In genomic region chr11:80917688-80918087, GRCm38 (mm10) we compare ENCODE assay signal across 13 mouse cellular contexts. TPM values are rescaled to one million over a fixed set of nuclear protein-coding genes. Genes with fewer than 3 reads are reported as not detected.
A peak's percentile ranks its signal among the peaks of the same experiment; 100 is the strongest.
DNase-seq lines count a peak whose midpoint lies in the region; ATAC-seq and TF ChIP-seq lines count a peak whose summit lies in the region.
"Had no signal": no experiment of that assay in that cellular context is flagged by ENCODE, and none has a peak within 500 bp of the region (broad histone marks: within the 10 kb centered on the region; RNA-seq: fewer than 3 reads in every experiment).

No protein-coding gene starts in this region.

- DNase-seq in hindbrain, embryonic 11.5 days (ENCODE audit: low spot score): peak; percentile 10
- DNase-seq in hindbrain, embryonic 10.5 days (ENCODE audit: low spot score): no peak
- no peak for DNase-seq in midbrain, postnatal 0 days (ENCODE audit: low spot score)
- no peak for DNase-seq in midbrain, embryonic 14.5 days
- peak; percentile 35 for DNase-seq in ES-E14 (ENCODE audit: low read depth, low spot score)
- DNase-seq in induced T-regulatory cell, adult 2 months (ENCODE audit: low read depth): peak; percentile 34
- DNase-seq in ovary, postnatal 14 days (ENCODE audit: low spot score): no peak

- H3K36me3 ChIP-seq in hindbrain, embryonic 11.5 days (ENCODE audit: control insufficient read depth, insufficient read depth, low read length): no peaks in the 10 kb centered on the region
- no peaks in the 10 kb centered on the region for H3K36me3 ChIP-seq in hindbrain, embryonic 10.5 days
- H3K36me3 ChIP-seq in midbrain, postnatal 0 days (ENCODE audit: insufficient read depth, low read length): no peaks in the 10 kb centered on the region
- no peaks in the 10 kb centered on the region for H3K36me3 ChIP-seq in midbrain, embryonic 14.5 days (ENCODE audit: control insufficient read depth, insufficient read depth, low read length)
- H3K36me3 ChIP-seq in ES-E14 (ENCODE audit: control insufficient read depth, insufficient read depth, low read length, poor library complexity, severe bottlenecking): no peaks in the 10 kb centered on the region
- H3K36me3 ChIP-seq in forebrain, embryonic 12.5 days (replicated peaks): no peaks in the 10 kb centered on the region
- H3K36me3 ChIP-seq: embryonic facial prominence, embryonic 13.5 days; limb, embryonic 10.5 days had no signal

- no peak overlapping the region for H3K4me2 ChIP-seq in hindbrain, embryonic 11.5 days (replicated peaks; ENCODE audit: low read depth, low read length)
- no peak overlapping the region for H3K4me2 ChIP-seq in midbrain, postnatal 0 days (ENCODE audit: low read depth, low read length, poor library complexity, severe bottlenecking)
- H3K4me2 ChIP-seq in midbrain, embryonic 14.5 days (ENCODE audit: low read length): no peak overlapping the region
- H3K4me2 ChIP-seq in forebrain, embryonic 12.5 days: no peak overlapping the region
- H3K4me2 ChIP-seq: embryonic facial prominence, embryonic 13.5 days; hindbrain, embryonic 13.5 days had no signal

- no peaks in the 10 kb centered on the region for H3K27me3 ChIP-seq in hindbrain, embryonic 11.5 days (ENCODE audit: control insufficient read depth, insufficient read depth, low read length)
- no peaks in the 10 kb centered on the region for H3K27me3 ChIP-seq in hindbrain, embryonic 10.5 days (ENCODE audit: insufficient read depth, poor library complexity, severe bottlenecking)
- H3K27me3 ChIP-seq in midbrain, postnatal 0 days (ENCODE audit: insufficient read depth, low read length): no peaks in the 10 kb centered on the region
- no peaks in the 10 kb centered on the region for H3K27me3 ChIP-seq in midbrain, embryonic 14.5 days (ENCODE audit: control insufficient read depth, insufficient read depth, low read length)
- no peaks in the 10 kb centered on the region for H3K27me3 ChIP-seq in forebrain, embryonic 12.5 days
- H3K27me3 ChIP-seq: embryonic facial prominence, embryonic 13.5 days; hindbrain, embryonic 13.5 days had no signal

- no peak overlapping the region for H3K9ac ChIP-seq in hindbrain, embryonic 11.5 days (ENCODE audit: low read depth, low read length)
- no peak overlapping the region for H3K9ac ChIP-seq in midbrain, postnatal 0 days (replicated peaks; ENCODE audit: low read length, poor library complexity, severe bottlenecking)
- no peak overlapping the region for H3K9ac ChIP-seq in midbrain, embryonic 14.5 days (replicated peaks; ENCODE audit: low read length)
- H3K9ac ChIP-seq in ES-E14 (ENCODE audit: insufficient read depth, low read depth, low read length, poor library complexity, severe bottlenecking): no peak overlapping the region
- H3K9ac ChIP-seq in forebrain, embryonic 12.5 days: no peak overlapping the region
- H3K9ac ChIP-seq: embryonic facial prominence, embryonic 13.5 days; hindbrain, embryonic 13.5 days had no signal

- no peak overlapping the region for H3K27ac ChIP-seq in hindbrain, embryonic 11.5 days (ENCODE audit: low read depth, low read length)
- H3K27ac ChIP-seq in hindbrain, embryonic 10.5 days: no peak overlapping the region
- H3K27ac ChIP-seq in midbrain, postnatal 0 days (ENCODE audit: low read depth, low read length): no peak overlapping the region
- no peak overlapping the region for H3K27ac ChIP-seq in midbrain, embryonic 14.5 days (replicated peaks; ENCODE audit: low read depth, low read length)
- no peak overlapping the region for H3K27ac ChIP-seq in ES-E14 (ENCODE audit: insufficient read depth, low read depth, low read length, poor library complexity, severe bottlenecking)
- no peak overlapping the region for H3K27ac ChIP-seq in forebrain, embryonic 12.5 days
- H3K27ac ChIP-seq: embryonic facial prominence, embryonic 13.5 days; hindbrain, embryonic 13.5 days; limb, embryonic 10.5 days had no signal

- H3K4me1 ChIP-seq in hindbrain, embryonic 11.5 days (replicated peaks; ENCODE audit: control insufficient read depth, insufficient read depth, low read length): no peaks in the 10 kb centered on the region
- H3K4me1 ChIP-seq in hindbrain, embryonic 10.5 days (replicated peaks): no peaks in the 10 kb centered on the region
- H3K4me1 ChIP-seq in midbrain, postnatal 0 days (ENCODE audit: insufficient read depth, low read length): no peaks in the 10 kb centered on the region
- H3K4me1 ChIP-seq in midbrain, embryonic 14.5 days (ENCODE audit: control insufficient read depth, insufficient read depth, low read length): no peaks in the 10 kb centered on the region
- H3K4me1 ChIP-seq in ES-E14 (ENCODE audit: control insufficient read depth in 2 of 2, insufficient read depth in 2 of 2, low read length in 2 of 2, poor library complexity in 1 of 2): no peaks in the 10 kb centered on the region
- peaks cover 3% of the 10 kb centered on the region; the same call in 1 of the 2 replicates for H3K4me1 ChIP-seq in forebrain, embryonic 12.5 days
- H3K4me1 ChIP-seq: embryonic facial prominence, embryonic 13.5 days had no signal

- TF ChIP-seq CTCF in midbrain, postnatal 0 days (IDR thresholded peaks at IDR 0.05): peak; percentile 25

- no peak overlapping the region for H3K4me3 ChIP-seq in hindbrain, embryonic 11.5 days (ENCODE audit: low read depth, low read length)
- no peak overlapping the region for H3K4me3 ChIP-seq in hindbrain, embryonic 10.5 days
- no peak overlapping the region for H3K4me3 ChIP-seq in midbrain, postnatal 0 days (ENCODE audit: low read depth, low read length)
- H3K4me3 ChIP-seq in midbrain, embryonic 14.5 days (replicated peaks; ENCODE audit: low read depth, low read length): no peak overlapping the region
- H3K4me3 ChIP-seq in ES-E14 (ENCODE audit: insufficient read depth in 1 of 2, low read depth in 1 of 2, low read length in 2 of 2, poor library complexity in 1 of 2, severe bottlenecking in 1 of 2): no peak overlapping the region
- H3K4me3 ChIP-seq in forebrain, embryonic 12.5 days (replicated peaks): no peak overlapping the region
- H3K4me3 ChIP-seq: embryonic facial prominence, embryonic 13.5 days; hindbrain, embryonic 13.5 days; limb, embryonic 10.5 days had no signal

- no peak for ATAC-seq in hindbrain, embryonic 11.5 days (ENCODE audit: low FRiP score)
- ATAC-seq in midbrain, postnatal 0 days (ENCODE audit: low FRiP score): no peak
- no peak for ATAC-seq in midbrain, embryonic 14.5 days (ENCODE audit: low FRiP score, low TSS enrichment)
- no peak for ATAC-seq in forebrain, embryonic 12.5 days (ENCODE audit: low FRiP score)

- no peaks in the 10 kb centered on the region for H3K9me3 ChIP-seq in hindbrain, embryonic 11.5 days (ENCODE audit: control insufficient read depth, low read length)
- H3K9me3 ChIP-seq in hindbrain, embryonic 10.5 days: 0 out of 2 replicates have a peak, but pooled peaks cover 4% of the 10 kb centered on the region
- H3K9me3 ChIP-seq in midbrain, postnatal 0 days (ENCODE audit: low read length): 0 out of 2 replicates have a peak, but pooled peaks cover 5% of the 10 kb centered on the region
- H3K9me3 ChIP-seq in midbrain, embryonic 14.5 days (ENCODE audit: control insufficient read depth, low read length): no peaks in the 10 kb centered on the region; the same call in 1 of the 2 replicates
- H3K9me3 ChIP-seq in ES-E14 (ENCODE audit: control insufficient read depth, insufficient read depth, low read depth, low read length): no peaks in the 10 kb centered on the region
- H3K9me3 ChIP-seq in forebrain, embryonic 12.5 days: no peaks in the 10 kb centered on the region
- H3K9me3 ChIP-seq: embryonic facial prominence, embryonic 13.5 days; limb, embryonic 10.5 days had no signal

- in situ Hi-C loops in ES-E14 (cut with MboI; ENCODE audit: low sequenced_read_pairs in 2 of 2, unreplicated experiment in 2 of 2): no loop called here

TF ChIP-seq in ES-E14, 5 proteins besides CTCF, POLR2A, EP300 and RAD21:
- 0 out of 2 replicates have a peak, but pooled peaks have one; percentile 60 for TF ChIP-seq ZC3H11A (IDR thresholded peaks at IDR 0.05; ENCODE audit: borderline replicate concordance, low read depth, low read length)
- TF ChIP-seq MAFK (IDR thresholded peaks at IDR 0.05; ENCODE audit: insufficient read depth, low read depth, low read length): no peak

RNA-seq across cellular contexts. Expression of gene Spaca3, which starts 59.5 kb away (rescaled TPM):
- polyA plus RNA-seq in hindbrain, embryonic 11.5 days (2014; fragmentation: Nextera tagmentation; extraction: Ambion mirVana): not detected in 2 replicates
- polyA plus RNA-seq in hindbrain, embryonic 10.5 days (2016; fragmentation: Nextera tagmentation; extraction: Ambion mirVana): not detected in 2 replicates
- total RNA-seq in midbrain, postnatal 0 days (2014; rRNA removed): not detected in 2 replicates
- not detected in 2 replicates for polyA plus RNA-seq in midbrain, postnatal 0 days (2015; fragmentation: Nextera tagmentation; extraction: Ambion mirVana)
- not detected in 2 replicates for polyA plus RNA-seq in midbrain, embryonic 14.5 days (2014; fragmentation: Nextera tagmentation; extraction: Ambion mirVana)
- not detected in 2 replicates for total RNA-seq in ES-E14 (2012; rRNA removed)
- polyA plus RNA-seq in forebrain, embryonic 12.5 days (2016; fragmentation: Nextera tagmentation; extraction: Ambion mirVana): not detected in 2 replicates
- total RNA-seq: megakaryocyte progenitor cell, adult 5-6 weeks had no signal
- polyA plus RNA-seq: embryonic facial prominence, embryonic 13.5 days; hindbrain, embryonic 13.5 days; limb, embryonic 10.5 days; stomach, embryonic 14.5 days had no signal

Comparison
In these comparisons a context has a peak if more than half of its experiments do, and no peak if none do; other contexts are left out.
1. DNase-seq: peak in hindbrain, embryonic 11.5 days (single experiment), ES-E14 (single experiment) and induced T-regulatory cell, adult 2 months (single experiment); none in hindbrain, embryonic 10.5 days (single experiment), midbrain, postnatal 0 days (single experiment), midbrain, embryonic 14.5 days (single experiment) and ovary, postnatal 14 days (single experiment).